Mouse (Mus musculus) liver, embryonic 14.5 days (tissue): ENCODE data around the gene Hs3st6. TPM values are rescaled to one million over a fixed set of nuclear protein-coding genes. Genes with fewer than 3 reads are reported as not detected.

Experiments used
- ATAC-seq: fragments of 200-750 bp; cut with Nextera tagmentation; 2 replicates; pipeline ENCODE4 v1.8.0; 2017; ENCODE audit warnings: moderate number of reproducible peaks, mild to moderate bottlenecking, moderate library complexity; ENCODE audit not compliant: insufficient read depth
- DNase-seq, 3 experiments: peaks; one replicate each; pipeline ENCODE4 v3.0.0-alpha.2; 2012 to 2013; ENCODE audit warnings: low read depth in 3 of 3, low spot score in 3 of 3
- H3K27ac ChIP-seq: fragments of 300-500 bp; sonication (generic); 2 replicates; pipeline ENCODE4 v1.5.1; 2014; ENCODE audit warnings: moderate library complexity, mild to moderate bottlenecking, control low read depth, inconsistent platforms
- H3K27me3 ChIP-seq: fragments of 300-500 bp; sonication (generic); 2 replicates; pipeline ENCODE4 v1.6.1; 2014; ENCODE audit warnings: mild to moderate bottlenecking, low read length, moderate library complexity; ENCODE audit not compliant: control insufficient read depth, insufficient read depth
- H3K36me3 ChIP-seq: fragments of 300-500 bp; sonication (generic); replicated peaks from 2 replicates; pipeline ENCODE4 v1.6.1; 2014; ENCODE audit warnings: low read depth; ENCODE audit not compliant: control insufficient read depth, insufficient read depth
- H3K4me1 ChIP-seq, 2 experiments: fragments of 200-500 bp in 1 of 2; fragments of 300-500 bp in 1 of 2; sonication (generic) in 1 of 2; replicated peaks; 2 replicates each; pipeline ENCODE4 v1.6.1; 2012 to 2014; ENCODE audit warnings: antibody characterized with exemption in 1 of 2, inconsistent platforms in 1 of 2, low read length in 1 of 2; ENCODE audit not compliant: control insufficient read depth in 2 of 2, insufficient read depth in 2 of 2
- H3K4me2 ChIP-seq: fragments of 300-500 bp; sonication (generic); 2 replicates; pipeline ENCODE4 v1.6.1; 2014; ENCODE audit warnings: low read depth, mild to moderate bottlenecking, control low read depth, moderate library complexity
- H3K4me3 ChIP-seq, 2 experiments: fragments of 200-500 bp in 1 of 2; fragments of 300-500 bp in 1 of 2; sonication (generic) in 1 of 2; 2 replicates each; pipeline ENCODE4 v1.5.1; 2012 to 2014; ENCODE audit warnings: low read depth in 2 of 2, low read length in 2 of 2, mild to moderate bottlenecking in 2 of 2, control low read depth in 1 of 2, inconsistent platforms in 1 of 2, moderate library complexity in 1 of 2; ENCODE audit not compliant: insufficient read depth in 1 of 2
- H3K9ac ChIP-seq: fragments of 300-500 bp; sonication (generic); replicated peaks from 2 replicates; pipeline ENCODE4 v1.6.1; 2014; ENCODE audit warnings: mild to moderate bottlenecking, control low read depth, moderate library complexity
- H3K9me3 ChIP-seq: fragments of 300-500 bp; sonication (generic); 2 replicates; pipeline ENCODE4 v1.6.1; 2016; ENCODE audit warnings: low read length, mixed read lengths; ENCODE audit not compliant: control insufficient read depth
- CTCF ChIP-seq: IDR thresholded peaks from 2 replicates; pipeline ENCODE4 v1.5.1; 2016; ENCODE audit warnings: antibody characterized with exemption, low read depth, control low read depth
- EP300 ChIP-seq: IDR thresholded peaks from 2 replicates; pipeline ENCODE4 v1.6.1; 2016; ENCODE audit warnings: antibody characterized with exemption, low read depth
- WGBS: fragments of 180-500 bp; shearing (Covaris S2); extraction: QIAGEN DNeasy Blood & Tissue Kit; methylation state at CpG from one replicate; pipeline ENCODE4 v1.1.7; 2014; ENCODE audit not compliant: insufficient replicate concordance; 5-methylcytosine and 5-hydroxymethylcytosine counted together
- polyA plus RNA-seq, 2 experiments: library from polyadenylated mRNA; depleted of rRNA in 1 of 2; stranded (reverse) in 1 of 2; unstranded in 1 of 2; fragments of >200 nt; fragmentation: Nextera tagmentation in 1 of 2; extraction: Ambion mirVana in 1 of 2; gene quantifications; 2 replicates each; pipeline versions ENCODE4 v1.2.1 to v1.2.3; 2012 to 2014

The Hs3st6 gene
- polyA plus RNA-seq, 2 experiments = 0.06 TPM; not detected in 1

- no peak overlapping the region for H3K4me2 ChIP-seq
- H3K36me3 ChIP-seq = no peaks in the 10 kb centered on the region
- TF ChIP-seq EP300 = no peak
- TF ChIP-seq CTCF = peak; percentile 32; the same call in 1 of the 2 replicates
- H3K9ac ChIP-seq = no peak overlapping the region
- no peak overlapping the region for H3K27ac ChIP-seq
- 69% methylated on average over 1 of the region's 1 CpGs for WGBS
- no peak overlapping the region for H3K4me3 ChIP-seq
- no peaks in the 10 kb centered on the region for H3K27me3 ChIP-seq
- ATAC-seq = no peak
- H3K9me3 ChIP-seq = no peaks in the 10 kb centered on the region
- no peak for DNase-seq
- peaks cover 17 to 21% of the 10 kb centered on the region in 2 experiments for H3K4me1 ChIP-seq
These were observed 18.3 kb upstream of the Hs3st6 start for GRCm38 (mm10) chr17:24734513-24734912.

- ATAC-seq (no peak), DNase-seq (no peak)
- no peaks in the 10 kb centered on the region; the same call in 1 of the 2 replicates for H3K36me3 ChIP-seq
- peak overlapping the region; percentile 77 for H3K4me2 ChIP-seq
- no peaks in the 10 kb centered on the region for H3K27me3 ChIP-seq
- peak overlapping the region; percentile 85 for H3K27ac ChIP-seq
- 67% methylated on average over 7 of the region's 7 CpGs for WGBS
- TF ChIP-seq EP300 (no peak), CTCF (no peak)
- H3K4me1 ChIP-seq = peaks cover 17 to 21% of the 10 kb centered on the region in 2 experiments
- peak overlapping the region in 1 of 2 experiments; percentile 64; a peak in 1 of 4 replicates for H3K4me3 ChIP-seq
- H3K9me3 ChIP-seq = no peaks in the 10 kb centered on the region
- H3K9ac ChIP-seq = peak overlapping the region; percentile 75
These were observed 17.3 kb upstream of the Hs3st6 start for GRCm38 (mm10) chr17:24735446-24735845.

- H3K9me3 ChIP-seq = no peaks in the 10 kb centered on the region
- ATAC-seq = peak; percentile 96
- no peaks in the 10 kb centered on the region for H3K27me3 ChIP-seq
- H3K4me3 ChIP-seq = peak within 1 kb of the TSS; percentile 64 to 96
- peak within 1 kb of the TSS; percentile 75 for H3K9ac ChIP-seq
- peak within 1 kb of the TSS; percentile 85 for H3K27ac ChIP-seq
- WGBS = 1% methylated on average over 29 of the region's 29 CpGs
- DNase-seq = peak; percentile 99 to 100 (median 99)
- peaks cover 17 to 21% of the 10 kb centered on the region in 2 experiments for H3K4me1 ChIP-seq
- H3K4me2 ChIP-seq = peak within 1 kb of the TSS; percentile 77
- TF ChIP-seq CTCF (no peak), EP300 (no peak)
- no peaks in the 10 kb centered on the region; the same call in 1 of the 2 replicates for H3K36me3 ChIP-seq
These were observed 16.3 kb upstream of the Hs3st6 start, which contains the start of gene Msrb1 for GRCm38 (mm10) chr17:24736330-24737051. Msrb1 (plus strand) TSS chr17:24736642.

GRCm38 (mm10) chr17:24737135-24737810, 15.5 kb upstream of the Hs3st6 start:
- ATAC-seq = no peak
- H3K27me3 ChIP-seq = no peaks in the 10 kb centered on the region
- peak overlapping the region; percentile 64 to 96 for H3K4me3 ChIP-seq
- DNase-seq = no peak
- H3K4me2 ChIP-seq = peak overlapping the region; percentile 77
- peak overlapping the region; percentile 63 for H3K9ac ChIP-seq
- H3K9me3 ChIP-seq = no peaks in the 10 kb centered on the region
- WGBS = 25% methylated on average over 8 of the region's 8 CpGs
- H3K36me3 ChIP-seq = no peaks in the 10 kb centered on the region; the same call in 1 of the 2 replicates
- H3K27ac ChIP-seq = no peak overlapping the region; the same call in 1 of the 2 replicates
- H3K4me1 ChIP-seq = peaks cover 17 to 21% of the 10 kb centered on the region in 2 experiments
- TF ChIP-seq EP300 (no peak), CTCF (peak; percentile 49)

GRCm38 (mm10) chr17:24738238-24738637, 14.6 kb upstream of the Hs3st6 start:
- Histone ChIP-seq H3K36me3 (no peaks in the 10 kb centered on the region; the same call in 1 of the 2 replicates), H3K27me3 (no peaks in the 10 kb centered on the region), H3K9me3 (no peaks in the 10 kb centered on the region), H3K4me3 (no peak overlapping the region), H3K27ac (no peak overlapping the region), H3K4me1 (peaks cover 17 to 23% of the 10 kb centered on the region in 2 experiments), H3K4me2 (peak overlapping the region; percentile 77; the same call in 1 of the 2 replicates), H3K9ac (no peak overlapping the region)
- no peak for ATAC-seq
- no peak for DNase-seq
- TF ChIP-seq EP300 = no peak
- no peak for TF ChIP-seq CTCF
- WGBS = 73% methylated on average over 4 of the region's 4 CpGs
